Mouse (Mus musculus) heart, embryonic 15.5 days (tissue): ENCODE measurements at regions not wholly inside any gene's neighbourhood (a gene's known extent, or its start where the extent isn't known, plus 50 kb on each side); places are given as distances from the start of the nearest gene placed in this dataset.
"Not testable (repeated sequence)": the region's sequence is repeated elsewhere in the genome, so short reads cannot be mapped to it uniquely, and the experiment has no call there.

Experiments used
- ATAC-seq: fragments of 200-750 bp; cut with Nextera tagmentation; replicated peaks from 2 replicates; pipeline ENCODE4 v1.8.0; 2017; ENCODE audit warnings: low read depth, moderate TSS enrichment; ENCODE audit not compliant: insufficient number of reproducible peaks, insufficient read depth, low FRiP score
- H3K27ac ChIP-seq: fragments of 300-500 bp; sonication (generic); 2 replicates; pipeline ENCODE4 v1.5.1; 2015; ENCODE audit warnings: mild to moderate bottlenecking, inconsistent platforms
- H3K27me3 ChIP-seq: fragments of 300-500 bp; sonication (generic); 2 replicates; pipeline ENCODE4 v1.6.1; 2015; ENCODE audit warnings: inconsistent platforms
- H3K36me3 ChIP-seq: fragments of 300-500 bp; sonication (generic); 2 replicates; pipeline ENCODE4 v1.6.1; 2015; ENCODE audit warnings: mild to moderate bottlenecking, inconsistent platforms
- H3K4me1 ChIP-seq: fragments of 300-500 bp; sonication (generic); replicated peaks from 2 replicates; pipeline ENCODE4 v1.6.1; 2015; ENCODE audit warnings: inconsistent platforms
- H3K4me2 ChIP-seq: fragments of 300-500 bp; sonication (generic); 2 replicates; pipeline ENCODE4 v1.6.1; 2015; ENCODE audit warnings: inconsistent platforms, mild to moderate bottlenecking, moderate library complexity
- H3K4me3 ChIP-seq: fragments of 300-500 bp; sonication (generic); 2 replicates; pipeline ENCODE4 v1.5.1; 2015; ENCODE audit warnings: mild to moderate bottlenecking, inconsistent platforms
- H3K9ac ChIP-seq: fragments of 300-500 bp; sonication (generic); 2 replicates; pipeline ENCODE4 v1.6.1; 2015; ENCODE audit warnings: mild to moderate bottlenecking, inconsistent platforms
- H3K9me3 ChIP-seq: fragments of 300-500 bp; sonication (generic); replicated peaks from 2 replicates; pipeline ENCODE4 v1.6.1; 2016; ENCODE audit warnings: inconsistent platforms
- WGBS: fragments of 180-500 bp; shearing (Covaris S2); methylation state at CpG from one replicate; pipeline ENCODE4 v1.1.7; 2015; ENCODE audit warnings: mixed read lengths; 5-methylcytosine and 5-hydroxymethylcytosine counted together

GRCm38 (mm10) chr16:73613017-73613416, 798.6 kb downstream of the Robo2 start:
- WGBS: 88% methylated on average over 9 of the region's 9 CpGs
- H3K9ac ChIP-seq: no peak overlapping the region
- ATAC-seq: no peak
- H3K4me3 ChIP-seq: no peak overlapping the region
- no peak overlapping the region for H3K27ac ChIP-seq
- H3K4me2 ChIP-seq: no peak overlapping the region
- no peaks in the 10 kb centered on the region for H3K4me1 ChIP-seq
- H3K9me3 ChIP-seq: no peaks in the 10 kb centered on the region
- H3K27me3 ChIP-seq: no peaks in the 10 kb centered on the region
- no peaks in the 10 kb centered on the region for H3K36me3 ChIP-seq

GRCm38 (mm10) chr16:73591421-73591820, 820.2 kb downstream of the Robo2 start:
- no peaks in the 10 kb centered on the region for H3K27me3 ChIP-seq
- no peak for ATAC-seq
- no peaks in the 10 kb centered on the region for H3K9me3 ChIP-seq
- H3K36me3 ChIP-seq: no peaks in the 10 kb centered on the region
- no peaks in the 10 kb centered on the region for H3K4me1 ChIP-seq
- WGBS: 37% methylated on average over 2 of the region's 2 CpGs
- no peak overlapping the region for H3K9ac ChIP-seq
- H3K4me3 ChIP-seq: no peak overlapping the region
- H3K4me2 ChIP-seq: no peak overlapping the region
- no peak overlapping the region for H3K27ac ChIP-seq

- Histone ChIP-seq H3K4me1 (no peaks in the 10 kb centered on the region), H3K9ac (no peak overlapping the region), H3K9me3 (no peaks in the 10 kb centered on the region), H3K4me2 (no peak overlapping the region), H3K27me3 (no peaks in the 10 kb centered on the region), H3K27ac (no peak overlapping the region), H3K4me3 (no peak overlapping the region), H3K36me3 (no peaks in the 10 kb centered on the region)
- ATAC-seq: no peak
- 75% methylated on average over 7 of the region's 7 CpGs for WGBS
These were observed 850.4 kb downstream of the Robo2 start for GRCm38 (mm10) chr16:73561216-73561615.

GRCm38 (mm10) chr16:73556940-73557339, 854.7 kb downstream of the Robo2 start:
- Histone ChIP-seq H3K4me1 (no peaks in the 10 kb centered on the region), H3K4me2 (no peak overlapping the region), H3K27me3 (no peaks in the 10 kb centered on the region), H3K27ac (no peak overlapping the region), H3K9ac (no peak overlapping the region), H3K36me3 (no peaks in the 10 kb centered on the region), H3K4me3 (no peak overlapping the region), H3K9me3 (no peaks in the 10 kb centered on the region)
- WGBS: 80% methylated on average over 4 of the region's 4 CpGs
- ATAC-seq: no peak

GRCm38 (mm10) chr16:73543651-73544050, 868.0 kb downstream of the Robo2 start:
- no peak for ATAC-seq
- Histone ChIP-seq H3K27ac (no peak overlapping the region), H3K4me3 (no peak overlapping the region), H3K4me1 (no peaks in the 10 kb centered on the region), H3K36me3 (no peaks in the 10 kb centered on the region), H3K9ac (no peak overlapping the region), H3K9me3 (no peaks in the 10 kb centered on the region), H3K4me2 (no peak overlapping the region), H3K27me3 (no peaks in the 10 kb centered on the region)
- 77% methylated on average over 3 of the region's 3 CpGs for WGBS

- Histone ChIP-seq H3K9ac (no peak overlapping the region), H3K27ac (no peak overlapping the region), H3K9me3 (no peaks in the 10 kb centered on the region), H3K4me1 (no peaks in the 10 kb centered on the region), H3K4me3 (no peak overlapping the region), H3K36me3 (no peaks in the 10 kb centered on the region), H3K4me2 (no peak overlapping the region), H3K27me3 (no peaks in the 10 kb centered on the region)
- 84% methylated on average over 7 of the region's 7 CpGs for WGBS
- no peak for ATAC-seq
These were observed 873.6 kb downstream of the Robo2 start for GRCm38 (mm10) chr16:73538040-73538439.

- Histone ChIP-seq H3K4me2 (no peak overlapping the region), H3K27ac (no peak overlapping the region), H3K27me3 (no peaks in the 10 kb centered on the region), H3K9ac (no peak overlapping the region), H3K4me3 (no peak overlapping the region), H3K4me1 (no peaks in the 10 kb centered on the region), H3K9me3 (no peaks in the 10 kb centered on the region), H3K36me3 (no peaks in the 10 kb centered on the region)
- ATAC-seq: no peak
- WGBS: 83% methylated on average over 7 of the region's 7 CpGs
These were observed 874.1 kb downstream of the Robo2 start for GRCm38 (mm10) chr16:73537541-73537940.

GRCm38 (mm10) chr16:73530191-73530590, 881.4 kb downstream of the Robo2 start:
- Histone ChIP-seq H3K4me3 (no peak overlapping the region), H3K4me2 (no peak overlapping the region), H3K9ac (no peak overlapping the region), H3K9me3 (no peaks in the 10 kb centered on the region), H3K27ac (no peak overlapping the region), H3K27me3 (no peaks in the 10 kb centered on the region), H3K36me3 (no peaks in the 10 kb centered on the region), H3K4me1 (no peaks in the 10 kb centered on the region)
- no peak for ATAC-seq
- WGBS: 52% methylated on average over 10 of the region's 10 CpGs

- not testable (repeated sequence) for ATAC-seq
These were observed 888.7 kb downstream of the Robo2 start for GRCm38 (mm10) chr16:73522931-73523330.

GRCm38 (mm10) chr16:73504759-73505158, 906.9 kb downstream of the Robo2 start:
- H3K4me1 ChIP-seq: no peaks in the 10 kb centered on the region
- H3K9me3 ChIP-seq: no peaks in the 10 kb centered on the region
- H3K36me3 ChIP-seq: no peaks in the 10 kb centered on the region
- no peak overlapping the region for H3K9ac ChIP-seq
- no peak overlapping the region for H3K4me3 ChIP-seq
- no peak overlapping the region for H3K4me2 ChIP-seq
- ATAC-seq: no peak
- H3K27me3 ChIP-seq: no peaks in the 10 kb centered on the region
- no peak overlapping the region for H3K27ac ChIP-seq

More at GRCm38 (mm10) chr16:73522931-73523330, 888.7 kb downstream of the Robo2 start:
- not testable (repeated sequence) for H3K27ac ChIP-seq, H3K4me2 ChIP-seq, H3K4me1 ChIP-seq, H3K9ac ChIP-seq, H3K4me3 ChIP-seq, H3K36me3 ChIP-seq, H3K9me3 ChIP-seq, H3K27me3 ChIP-seq
- 50% methylated on average over 3 of the region's 3 CpGs for WGBS

- H3K9me3 ChIP-seq: no peaks in the 10 kb centered on the region
- H3K27me3 ChIP-seq: no peaks in the 10 kb centered on the region
- WGBS: 80% methylated on average over 1 of the region's 1 CpGs
- no peak overlapping the region for H3K27ac ChIP-seq
- H3K4me1 ChIP-seq: 0 out of 2 replicates have a peak, but pooled peaks cover 2% of the 10 kb centered on the region
- no peak overlapping the region for H3K4me3 ChIP-seq
- H3K36me3 ChIP-seq: no peaks in the 10 kb centered on the region
- H3K9ac ChIP-seq: no peak overlapping the region
- H3K4me2 ChIP-seq: no peak overlapping the region
- ATAC-seq: no peak
These were observed 912.9 kb downstream of the Robo2 start for GRCm38 (mm10) chr16:73498636-73499208.

- no peak overlapping the region for H3K9ac ChIP-seq
- H3K27ac ChIP-seq: no peak overlapping the region
- 86% methylated on average over 2 of the region's 2 CpGs for WGBS
These were observed 928.3 kb downstream of the Robo2 start for GRCm38 (mm10) chr16:73483214-73483856.

More at GRCm38 (mm10) chr16:73483214-73483856, 928.3 kb downstream of the Robo2 start:
- no peak overlapping the region for H3K4me2 ChIP-seq
- H3K4me3 ChIP-seq: no peak overlapping the region
- no peaks in the 10 kb centered on the region for H3K27me3 ChIP-seq
- peaks cover 8% of the 10 kb centered on the region; the same call in 1 of the 2 replicates for H3K4me1 ChIP-seq
- no peak for ATAC-seq
- H3K9me3 ChIP-seq: no peaks in the 10 kb centered on the region
- no peaks in the 10 kb centered on the region for H3K36me3 ChIP-seq
